Comparison of ENCODE assay signal across 22 mouse cellular contexts in the genomic region with DNA sequence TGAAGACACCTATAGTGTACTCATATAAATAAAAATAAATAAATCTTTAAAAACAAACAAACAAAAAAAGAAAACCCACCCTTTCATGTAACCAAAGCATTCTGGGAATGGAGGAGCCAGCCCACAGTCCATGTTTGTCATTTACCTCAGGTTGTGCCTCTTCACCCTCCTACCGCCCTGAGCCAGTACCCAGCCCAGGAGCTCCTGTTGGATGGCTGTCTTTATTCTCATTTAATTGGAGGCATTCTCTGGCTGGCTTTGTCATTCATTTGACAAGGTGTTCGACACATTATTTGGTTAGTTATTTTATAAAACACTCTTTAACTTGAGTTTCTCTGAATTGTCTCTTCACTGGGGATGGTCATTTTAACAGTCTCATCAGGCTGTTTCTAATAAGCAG. TPM values are rescaled to one million over a fixed set of nuclear protein-coding genes. Genes with fewer than 3 reads are reported as not detected.
"Had no signal": no experiment of that assay in that cellular context is flagged by ENCODE, and none has a peak within 500 bp of the region (broad histone marks: within the 10 kb centered on the region; RNA-seq: fewer than 3 reads in every experiment).

No protein-coding gene starts in this region.

- H3K36me3 ChIP-seq: liver, embryonic 13.5 days had no signal

- H3K9me3 ChIP-seq: kidney, embryonic 15.5 days; liver, embryonic 13.5 days; neural tube, embryonic 12.5 days; neural tube, embryonic 15.5 days had no signal

- H3K9ac ChIP-seq: kidney, embryonic 15.5 days; liver, embryonic 13.5 days; neural tube, embryonic 12.5 days; neural tube, embryonic 15.5 days had no signal

- H3K27ac ChIP-seq: kidney, embryonic 15.5 days; left cerebral cortex, adult 2 months; liver, embryonic 13.5 days; neural tube, embryonic 12.5 days; neural tube, embryonic 15.5 days; stomach, postnatal 0 days had no signal

- H3K4me1 ChIP-seq: kidney, embryonic 15.5 days; liver, embryonic 13.5 days; neural tube, embryonic 15.5 days had no signal

- DNase-seq: kidney, adult 8-10 months; kidney, postnatal 10 days; kidney, postnatal 36 days; liver, embryonic 13.5 days; lung, adult 2 months; lung, postnatal 14 days; lung, postnatal 4 days; midbrain, embryonic 14.5 days; right cerebral cortex, adult 18-20 months; right cerebral cortex, postnatal 14 days; right cerebral cortex, postnatal 4 days; thymus, adult 18-20 months; thymus, postnatal 14 days; thymus, postnatal 4 days had no signal

- H3K4me3 ChIP-seq: kidney, embryonic 15.5 days; left cerebral cortex, adult 2 months; liver, embryonic 13.5 days; neural tube, embryonic 12.5 days; neural tube, embryonic 15.5 days had no signal

- H3K27me3 ChIP-seq: kidney, embryonic 15.5 days; liver, embryonic 13.5 days; neural tube, embryonic 12.5 days; neural tube, embryonic 15.5 days had no signal

RNA-seq across cellular contexts. Expression of a gene that starts 57.5 kb away (rescaled TPM):
- total RNA-seq: left cerebral cortex, postnatal 10 days; left cerebral cortex, postnatal 36 days; megakaryocyte-erythroid progenitor cell, adult 5-6 weeks had no signal
